Comparison of ENCODE assay signal across 25 mouse cellular contexts in genomic region chr6:54926899-54927298, GRCm38 (mm10). TPM values are rescaled to one million over a fixed set of nuclear protein-coding genes. Genes with fewer than 3 reads are reported as not detected.
DNase-seq lines count a peak whose midpoint lies in the region; ATAC-seq and TF ChIP-seq lines count a peak whose summit lies in the region.
"Had no signal": no experiment of that assay in that cellular context is flagged by ENCODE, and none has a peak within 500 bp of the region (broad histone marks: within the 10 kb centered on the region; RNA-seq: fewer than 3 reads in every experiment).

No protein-coding gene starts in this region.

- peak; percentile 63; the same call in 1 of the 2 replicates for ATAC-seq in granulocyte monocyte progenitor cell, adult 5-6 weeks (replicated peaks; ENCODE audit: poor library complexity, severe bottlenecking)
- ATAC-seq in megakaryocyte progenitor cell, adult 5-6 weeks (replicated peaks; ENCODE audit: poor library complexity) = 0 out of 2 replicates have a peak, but pooled peaks have one; percentile 42
- no peak for ATAC-seq in midbrain, postnatal 0 days (ENCODE audit: low FRiP score)
- ATAC-seq: forebrain, embryonic 14.5 days; forebrain, embryonic 16.5 days had no signal

- H3K9ac ChIP-seq in midbrain, postnatal 0 days (replicated peaks; ENCODE audit: low read length, poor library complexity, severe bottlenecking) = no peak overlapping the region
- H3K9ac ChIP-seq: embryonic facial prominence, embryonic 13.5 days; embryonic facial prominence, embryonic 15.5 days; forebrain, embryonic 12.5 days had no signal

- no peak overlapping the region for H3K4me3 ChIP-seq in midbrain, postnatal 0 days (ENCODE audit: low read depth, low read length)
- H3K4me3 ChIP-seq: embryonic facial prominence, embryonic 13.5 days; embryonic facial prominence, embryonic 15.5 days; erythroblast, embryonic 14.5 days; forebrain, embryonic 10.5 days; forebrain, embryonic 12.5 days had no signal

- peak; percentile 77 for DNase-seq in heart, adult 11 months
- no peak for DNase-seq in heart, adult 8-10 months (ENCODE audit: low spot score)
- peak; percentile 7 for DNase-seq in testis, postnatal 10 days (ENCODE audit: low spot score)
- no peak for DNase-seq in testis, postnatal 14 days (ENCODE audit: low spot score)
- DNase-seq in midbrain, postnatal 0 days (ENCODE audit: low spot score) = no peak
- no peak for DNase-seq in thymus, postnatal 36 days
- DNase-seq: adrenal gland, adult 8-10 months; adrenal gland, postnatal 14 days; adrenal gland, postnatal 36 days; cerebellum, adult 11 months; cerebellum, adult 18-20 months; cerebellum, adult 8-10 months; cerebellum, adult 9-11 months; cerebellum, postnatal 14 days; cerebellum, postnatal 36 days; embryo, embryonic 11 days had no signal

- H3K36me3 ChIP-seq in midbrain, postnatal 0 days (ENCODE audit: insufficient read depth, low read length) = no peaks in the 10 kb centered on the region
- H3K36me3 ChIP-seq: embryonic facial prominence, embryonic 13.5 days; embryonic facial prominence, embryonic 15.5 days; forebrain, embryonic 10.5 days; forebrain, embryonic 12.5 days had no signal

- H3K27me3 ChIP-seq in midbrain, postnatal 0 days (ENCODE audit: insufficient read depth, low read length) = no peaks in the 10 kb centered on the region
- H3K27me3 ChIP-seq: embryonic facial prominence, embryonic 15.5 days; forebrain, embryonic 12.5 days had no signal

- H3K27ac ChIP-seq in midbrain, postnatal 0 days (ENCODE audit: low read depth, low read length) = no peak overlapping the region
- H3K27ac ChIP-seq: embryonic facial prominence, embryonic 13.5 days; embryonic facial prominence, embryonic 15.5 days; forebrain, embryonic 10.5 days; forebrain, embryonic 12.5 days had no signal

- no peak overlapping the region for H3K4me2 ChIP-seq in midbrain, postnatal 0 days (ENCODE audit: low read depth, low read length, poor library complexity, severe bottlenecking)
- H3K4me2 ChIP-seq: embryonic facial prominence, embryonic 13.5 days; embryonic facial prominence, embryonic 15.5 days; forebrain, embryonic 12.5 days had no signal

- no peaks in the 10 kb centered on the region for H3K9me3 ChIP-seq in midbrain, postnatal 0 days (ENCODE audit: low read length)
- H3K9me3 ChIP-seq: embryonic facial prominence, embryonic 13.5 days; embryonic facial prominence, embryonic 15.5 days; forebrain, embryonic 10.5 days; forebrain, embryonic 12.5 days had no signal

- WGBS in midbrain, postnatal 0 days = 71% methylated on average over 2 of the region's 2 CpGs

- no peaks in the 10 kb centered on the region for H3K4me1 ChIP-seq in midbrain, postnatal 0 days (ENCODE audit: insufficient read depth, low read length)
- H3K4me1 ChIP-seq: embryonic facial prominence, embryonic 15.5 days; forebrain, embryonic 12.5 days had no signal

- TF ChIP-seq CTCF in midbrain, postnatal 0 days (IDR thresholded peaks at IDR 0.05) = no peak

RNA-seq across cellular contexts. Expression of gene Nod1, which starts 45.5 kb away (rescaled TPM):
- total RNA-seq in heart, adult 8-10 months (2022) = 10 to 100 TPM; 17.8 to 19.7 (median 19.4) TPM
- 5.4 and 7.8 TPM in 2 replicates for total RNA-seq in granulocyte monocyte progenitor cell, adult 5-6 weeks (2014; fragmentation: Nextera tagmentation)
- total RNA-seq in granulocyte monocyte progenitor cell, adult 5-6 weeks (2017) = 5.5 and 7.2 TPM in 2 replicates
- total RNA-seq in megakaryocyte progenitor cell, adult 5-6 weeks (2015) = 6.2 TPM in 2 replicates
- 4.6 and 5.2 TPM in 2 replicates for total RNA-seq in megakaryocyte progenitor cell, adult 5-6 weeks (2017)
- 3.3 and 8.3 TPM in 2 replicates for total RNA-seq in midbrain, postnatal 0 days (2014; rRNA removed)
- 1.5 and 1.7 TPM in 2 replicates for polyA plus RNA-seq in midbrain, postnatal 0 days (2015; fragmentation: Nextera tagmentation; extraction: Ambion mirVana)

Comparison
In these comparisons a context has a peak if more than half of its experiments do, and no peak if none do; other contexts are left out.
1. DNase-seq: peak in heart, adult 11 months (single experiment) and testis, postnatal 10 days (single experiment); none in heart, adult 8-10 months (single experiment), testis, postnatal 14 days (single experiment), midbrain, postnatal 0 days (single experiment) and thymus, postnatal 36 days (0 of 2).